Mouse (Mus musculus) heart, postnatal 0 days (tissue): ENCODE results near the gene Homer2. TPM values are rescaled to one million over a fixed set of nuclear protein-coding genes. Genes with fewer than 3 reads are reported as not detected.

Source experiments
- ATAC-seq: fragments of 200-750 bp; cut with Nextera tagmentation; 2 replicates; pipeline ENCODE4 v1.8.0; 2017; ENCODE audit warnings: low read depth, moderate number of reproducible peaks, moderate library complexity; ENCODE audit not compliant: insufficient read depth
- DNase-seq: peaks from one replicate; pipeline ENCODE4 v3.0.0-alpha.2; 2016; ENCODE audit warnings: low spot score
- H3K27ac ChIP-seq: fragments of 300-500 bp; sonication (generic); 2 replicates; pipeline ENCODE4 v1.5.1; 2014; ENCODE audit warnings: low read depth, mild to moderate bottlenecking
- H3K27me3 ChIP-seq: fragments of 300-500 bp; sonication (generic); 2 replicates; pipeline ENCODE4 v1.6.1; 2014; ENCODE audit warnings: low read length, mixed read lengths; ENCODE audit not compliant: control insufficient read depth, insufficient read depth
- H3K36me3 ChIP-seq: fragments of 300-500 bp; sonication (generic); replicated peaks from 2 replicates; pipeline ENCODE4 v1.6.1; 2014; ENCODE audit warnings: low read length, mixed read lengths; ENCODE audit not compliant: control insufficient read depth, insufficient read depth
- H3K4me1 ChIP-seq: fragments of 300-500 bp; sonication (generic); 2 replicates; pipeline ENCODE4 v1.6.1; 2014; ENCODE audit warnings: antibody characterized with exemption; ENCODE audit not compliant: control insufficient read depth, insufficient read depth
- H3K4me2 ChIP-seq: fragments of 300-500 bp; sonication (generic); 2 replicates; pipeline ENCODE4 v1.6.1; 2014; ENCODE audit warnings: low read depth, mild to moderate bottlenecking, low read length, moderate library complexity
- H3K4me3 ChIP-seq: fragments of 300-500 bp; sonication (generic); 2 replicates; pipeline ENCODE4 v1.5.1; 2014; ENCODE audit warnings: low read depth, low read length
- H3K9ac ChIP-seq: fragments of 300-500 bp; sonication (generic); replicated peaks from 2 replicates; pipeline ENCODE4 v1.6.1; 2014; ENCODE audit warnings: low read depth, low read length, mixed read lengths
- H3K9me3 ChIP-seq: fragments of 300-500 bp; sonication (generic); replicated peaks from 2 replicates; pipeline ENCODE4 v1.6.1; 2016; ENCODE audit warnings: low read length; ENCODE audit not compliant: control insufficient read depth
- CTCF ChIP-seq: IDR thresholded peaks from 2 replicates; pipeline ENCODE4 v1.5.1; 2016; ENCODE audit warnings: antibody characterized with exemption, control low read depth, low read depth
- EP300 ChIP-seq: IDR thresholded peaks from 2 replicates; pipeline ENCODE4 v1.6.1; 2016; ENCODE audit warnings: antibody characterized with exemption, low read depth
- WGBS: fragments of 180-500 bp; shearing (Covaris S2); extraction: QIAGEN DNeasy Blood & Tissue Kit; methylation state at CpG from one replicate; pipeline ENCODE4 v1.1.7; 2014; 5-methylcytosine and 5-hydroxymethylcytosine counted together
- polyA plus RNA-seq: library from polyadenylated mRNA; unstranded; fragments of >200 nt; fragmentation: Nextera tagmentation; extraction: Ambion mirVana; gene quantifications from 2 replicates; pipeline ENCODE4 v1.2.1, GENCODE M21; 2015
- total RNA-seq: library from RNA; depleted of rRNA; stranded (reverse); fragments of >200 nt; gene quantifications from 2 replicates; pipeline ENCODE4 v1.2.3, GENCODE M21; 2014; ENCODE audit warnings: low replicate concordance

The Homer2 gene
- total and polyA plus RNA-seq, 2 experiments from 2014 or later: 19.5 to 51.3 TPM

- H3K4me1 ChIP-seq: peaks cover 28% of the 10 kb centered on the region
- ATAC-seq (peak; percentile 24; the same call in 1 of the 2 replicates), DNase-seq (peak; percentile 31)
- 37% methylated on average over 7 of the region's 7 CpGs for WGBS
- peak overlapping the region; percentile 34 for H3K4me3 ChIP-seq
- H3K9me3 ChIP-seq: no peaks in the 10 kb centered on the region
- peak overlapping the region; percentile 64 for H3K9ac ChIP-seq
- peak overlapping the region; percentile 67 for H3K4me2 ChIP-seq
- H3K27ac ChIP-seq: peak overlapping the region; percentile 97
- TF ChIP-seq CTCF: no peak
- no peak for TF ChIP-seq EP300
- no peaks in the 10 kb centered on the region for H3K27me3 ChIP-seq
- no peaks in the 10 kb centered on the region for H3K36me3 ChIP-seq
Measured at GRCm38 (mm10) chr7:81565381-81566055, 141.8 kb downstream of the Homer2 start.

GRCm38 (mm10) chr7:81564766-81565165 is 142.6 kb downstream of the Homer2 start:
- no peak for DNase-seq
- Histone ChIP-seq H3K27ac (peak overlapping the region; percentile 97), H3K4me3 (peak overlapping the region; percentile 34), H3K27me3 (no peaks in the 10 kb centered on the region), H3K36me3 (0 out of 2 replicates have a peak, but pooled peaks cover 1% of the 10 kb centered on the region), H3K9ac (peak overlapping the region; percentile 64; the same call in 1 of the 2 replicates), H3K4me1 (peaks cover 32% of the 10 kb centered on the region), H3K9me3 (no peaks in the 10 kb centered on the region), H3K4me2 (peak overlapping the region; percentile 67)
- WGBS: 45% methylated on average over 7 of the region's 7 CpGs
- TF ChIP-seq EP300 (no peak), CTCF (no peak)
- no peak for ATAC-seq

- Histone ChIP-seq H3K4me2 (peak overlapping the region; percentile 67), H3K27ac (peak overlapping the region; percentile 34), H3K9ac (peak overlapping the region; percentile 1; the same call in 1 of the 2 replicates), H3K9me3 (no peaks in the 10 kb centered on the region), H3K27me3 (no peaks in the 10 kb centered on the region), H3K36me3 (0 out of 2 replicates have a peak, but pooled peaks cover 5% of the 10 kb centered on the region), H3K4me3 (no peak overlapping the region), H3K4me1 (peaks cover 32% of the 10 kb centered on the region)
- ATAC-seq (no peak), DNase-seq (no peak)
- TF ChIP-seq EP300 (no peak), CTCF (no peak)
- WGBS: 26% methylated on average over 4 of the region's 4 CpGs
Measured at GRCm38 (mm10) chr7:81563506-81564015, 143.8 kb downstream of the Homer2 start.

- H3K27me3 ChIP-seq: no peaks in the 10 kb centered on the region
- DNase-seq (no peak), ATAC-seq (no peak)
- TF ChIP-seq EP300: no peak
- TF ChIP-seq CTCF: no peak
- no peaks in the 10 kb centered on the region for H3K9me3 ChIP-seq
- H3K4me3 ChIP-seq: no peak overlapping the region
- H3K9ac ChIP-seq: no peak overlapping the region
- H3K36me3 ChIP-seq: 0 out of 2 replicates have a peak, but pooled peaks cover 10% of the 10 kb centered on the region
- no peak overlapping the region for H3K27ac ChIP-seq
- H3K4me2 ChIP-seq: no peak overlapping the region
- H3K4me1 ChIP-seq: peaks cover 25% of the 10 kb centered on the region
- 63% methylated on average over 5 of the region's 5 CpGs for WGBS
Measured at GRCm38 (mm10) chr7:81561211-81561610, 146.1 kb downstream of the Homer2 start.

- 0 out of 2 replicates have a peak, but pooled peaks cover 10% of the 10 kb centered on the region for H3K36me3 ChIP-seq
- ATAC-seq (no peak), DNase-seq (no peak)
- H3K27me3 ChIP-seq: no peaks in the 10 kb centered on the region
- no peak overlapping the region for H3K27ac ChIP-seq
- no peak overlapping the region for H3K9ac ChIP-seq
- no peak overlapping the region for H3K4me3 ChIP-seq
- 38% methylated on average over 8 of the region's 8 CpGs for WGBS
- H3K9me3 ChIP-seq: no peaks in the 10 kb centered on the region
- no peak for TF ChIP-seq EP300
- TF ChIP-seq CTCF: no peak
- H3K4me2 ChIP-seq: no peak overlapping the region
- peaks cover 25% of the 10 kb centered on the region for H3K4me1 ChIP-seq
Measured at GRCm38 (mm10) chr7:81560101-81561049, 147.0 kb downstream of the Homer2 start.
